Mouse (Mus musculus): ENCODE measurements around the gene Mmp17. TPM values are rescaled to one million over a fixed set of nuclear protein-coding genes. Genes with fewer than 3 reads are reported as not detected.

The Mmp17 gene
- total and polyA plus RNA-seq, 3 experiments: 0.92 to 1.6 TPM; not detected in 1

- Histone ChIP-seq H3K27me3 (ENCODE audit: control insufficient read depth in 1 of 2, insufficient read depth in 2 of 2, low read length in 2 of 2) (no peaks in the 10 kb centered on the region), H3K4me1 (ENCODE audit: control insufficient read depth in 1 of 2, insufficient read depth in 2 of 2, low read length in 2 of 2) (no peaks in the 10 kb centered on the region), H3K36me3 (ENCODE audit: control insufficient read depth in 1 of 2, insufficient read depth in 2 of 2, low read length in 2 of 2) (peaks cover 0 to 20% of the 10 kb centered on the region in 2 experiments; a peak in 2 of 4 replicates), H3K9ac (ENCODE audit: control insufficient read depth, low read depth, low read length, poor library complexity, severe bottlenecking) (no peak overlapping the region), H3K9me3 (replicated peaks; ENCODE audit: insufficient read depth, low read length) (no peaks in the 10 kb centered on the region), H3K4me3 (ENCODE audit: control insufficient read depth in 1 of 2, insufficient read depth in 1 of 2, low read depth in 2 of 2, low read length in 2 of 2) (no peak overlapping the region), H3K79me2 (ENCODE audit: control insufficient read depth, insufficient read depth, low read length, poor library complexity) (no peaks in the 10 kb centered on the region), H3K27ac (ENCODE audit: control insufficient read depth, low read depth, low read length) (no peak overlapping the region)
- DNase-seq (ENCODE audit: low read depth, low spot score): no peak
- TF ChIP-seq MAX (IDR thresholded peaks at IDR 0.05; ENCODE audit: low read length): no peak
These were observed 38.2 kb upstream of the Mmp17 start for GRCm38 (mm10) chr5:129545787-129546186.

GRCm38 (mm10) chr5:129549716-129550115, 34.3 kb upstream of the Mmp17 start:
- peaks cover 0 to 26% of the 10 kb centered on the region in 2 experiments; a peak in 2 of 4 replicates for H3K36me3 ChIP-seq (ENCODE audit: control insufficient read depth in 1 of 2, insufficient read depth in 2 of 2, low read length in 2 of 2)
- no peaks in the 10 kb centered on the region for H3K4me1 ChIP-seq (ENCODE audit: control insufficient read depth in 1 of 2, insufficient read depth in 2 of 2, low read length in 2 of 2)
- H3K79me2 ChIP-seq (ENCODE audit: control insufficient read depth, insufficient read depth, low read length, poor library complexity): no peaks in the 10 kb centered on the region
- H3K27ac ChIP-seq (ENCODE audit: control insufficient read depth, low read depth, low read length): no peak overlapping the region
- no peak overlapping the region for H3K9ac ChIP-seq (ENCODE audit: control insufficient read depth, low read depth, low read length, poor library complexity, severe bottlenecking)
- TF ChIP-seq RAD21 (IDR thresholded peaks at IDR 0.05; ENCODE audit: low read depth, low read length) (no peak), MYB (IDR thresholded peaks at IDR 0.05; ENCODE audit: low read depth, low read length) (no peak), EP300 (IDR thresholded peaks at IDR 0.05; ENCODE audit: low read depth in 1 of 2, low read length in 2 of 2) (no peak), ELF1 (IDR thresholded peaks at IDR 0.05; ENCODE audit: low read depth, low read length) (no peak), RCOR1 (IDR thresholded peaks at IDR 0.05; ENCODE audit: low read depth, low read length) (no peak), USF2 (IDR thresholded peaks at IDR 0.05; ENCODE audit: borderline replicate concordance in 1 of 2, insufficient read depth in 1 of 2, low read depth in 1 of 2, low read length in 2 of 2) (no peak), MAZ (IDR thresholded peaks at IDR 0.05; ENCODE audit: low read depth, low read length) (no peak), ZMIZ1 (IDR thresholded peaks at IDR 0.05; ENCODE audit: low read depth, low read length) (no peak), SIN3A (IDR thresholded peaks at IDR 0.05; ENCODE audit: low read length) (no peak), E2F4 (IDR thresholded peaks at IDR 0.05; ENCODE audit: borderline replicate concordance, low read depth, low read length) (no peak), MEF2A (IDR thresholded peaks at IDR 0.05; ENCODE audit: extremely low read depth, insufficient replicate concordance, low read depth, low read length, poor library complexity, severe bottlenecking) (no peak), JUND (IDR thresholded peaks at IDR 0.05; ENCODE audit: low read depth, low read length) (no peak), ZC3H11A (IDR thresholded peaks at IDR 0.05; ENCODE audit: low read depth, low read length) (no peak)
- DNase-seq (ENCODE audit: low read depth, low spot score): no peak
- H3K27me3 ChIP-seq (ENCODE audit: control insufficient read depth in 1 of 2, insufficient read depth in 2 of 2, low read length in 2 of 2): no peaks in the 10 kb centered on the region
- no peak overlapping the region for H3K4me3 ChIP-seq (ENCODE audit: control insufficient read depth in 1 of 2, insufficient read depth in 1 of 2, low read depth in 2 of 2, low read length in 2 of 2)
- no peaks in the 10 kb centered on the region for H3K9me3 ChIP-seq (replicated peaks; ENCODE audit: insufficient read depth, low read length)

GRCm38 (mm10) chr5:129550790-129551189, 33.2 kb upstream of the Mmp17 start:
- Histone ChIP-seq H3K79me2 (ENCODE audit: control insufficient read depth, insufficient read depth, low read length, poor library complexity) (no peaks in the 10 kb centered on the region), H3K27me3 (ENCODE audit: control insufficient read depth in 1 of 2, insufficient read depth in 2 of 2, low read length in 2 of 2) (no peaks in the 10 kb centered on the region), H3K4me1 (ENCODE audit: control insufficient read depth in 1 of 2, insufficient read depth in 2 of 2, low read length in 2 of 2) (no peaks in the 10 kb centered on the region), H3K4me3 (ENCODE audit: control insufficient read depth in 1 of 2, insufficient read depth in 1 of 2, low read depth in 2 of 2, low read length in 2 of 2) (no peak overlapping the region), H3K27ac (ENCODE audit: control insufficient read depth, low read depth, low read length) (no peak overlapping the region), H3K36me3 (ENCODE audit: control insufficient read depth in 1 of 2, insufficient read depth in 2 of 2, low read length in 2 of 2) (peaks cover 0 to 22% of the 10 kb centered on the region in 2 experiments; a peak in 2 of 4 replicates), H3K9me3 (replicated peaks; ENCODE audit: insufficient read depth, low read length) (no peaks in the 10 kb centered on the region), H3K9ac (ENCODE audit: control insufficient read depth, low read depth, low read length, poor library complexity, severe bottlenecking) (no peak overlapping the region)
- no peak for DNase-seq (ENCODE audit: low read depth, low spot score)
- TF ChIP-seq GATA1 (IDR thresholded peaks at IDR 0.05; ENCODE audit: low read depth, low read length) (no peak), USF1 (IDR thresholded peaks at IDR 0.05; ENCODE audit: low read depth, low read length) (no peak), ZC3H11A (IDR thresholded peaks at IDR 0.05; ENCODE audit: low read depth, low read length) (no peak), TBP (IDR thresholded peaks at IDR 0.05; ENCODE audit: low read depth, low read length) (no peak), CTCF (IDR thresholded peaks at IDR 0.05 in 2 of 3, conservative IDR thresholded peaks at IDR 0.05 in 1 of 3; ENCODE audit: control insufficient read depth in 1 of 3, insufficient read depth in 1 of 3, low read depth in 2 of 3, low read length in 3 of 3, poor library complexity in 1 of 3, severe bottlenecking in 1 of 3) (no peak), NRF1 (IDR thresholded peaks at IDR 0.05; ENCODE audit: insufficient read depth, low read depth, low read length, poor library complexity, severe bottlenecking) (no peak), GABPA (IDR thresholded peaks at IDR 0.05; ENCODE audit: low read depth, low read length) (no peak), MYB (IDR thresholded peaks at IDR 0.05; ENCODE audit: low read depth, low read length) (no peak), CHD2 (IDR thresholded peaks at IDR 0.05; ENCODE audit: low read length) (no peak), EP300 (IDR thresholded peaks at IDR 0.05; ENCODE audit: low read depth in 1 of 2, low read length in 2 of 2) (no peak), JUND (IDR thresholded peaks at IDR 0.05; ENCODE audit: low read depth, low read length) (no peak), ZMIZ1 (IDR thresholded peaks at IDR 0.05; ENCODE audit: low read depth, low read length) (no peak), POLR2A (IDR thresholded peaks at IDR 0.05; ENCODE audit: control insufficient read depth in 1 of 2, insufficient read depth in 1 of 2, low read depth in 1 of 2, low read length in 2 of 2, poor library complexity in 1 of 2) (no peak), CHD1 (IDR thresholded peaks at IDR 0.05; ENCODE audit: low read depth, low read length) (no peak)

All from MEL (cell line).